Mouse (Mus musculus) embryonic facial prominence, embryonic 14.5 days (tissue): ENCODE measurements around the gene Uqcc3. TPM values are rescaled to one million over a fixed set of nuclear protein-coding genes. Genes with fewer than 3 reads are reported as not detected.
"Not testable (repeated sequence)": the region's sequence is repeated elsewhere in the genome, so short reads cannot be mapped to it uniquely, and the experiment has no call there.

Experiments
- ATAC-seq: fragments of 200-750 bp; cut with Nextera tagmentation; 2 replicates; pipeline ENCODE4 v1.8.0; 2017; ENCODE audit warnings: low read depth, moderate number of reproducible peaks, moderate TSS enrichment
- DNase-seq: peaks from one replicate; pipeline ENCODE4 v3.0.0-alpha.2; 2015; ENCODE audit warnings: low spot score
- H3K27ac ChIP-seq: fragments of 300-500 bp; sonication (generic); replicated peaks from 2 replicates; pipeline ENCODE4 v1.5.1; 2014; ENCODE audit warnings: low read depth, mild to moderate bottlenecking, low read length, moderate library complexity
- H3K27me3 ChIP-seq: fragments of 300-500 bp; sonication (generic); replicated peaks from 2 replicates; pipeline ENCODE4 v1.6.1; 2014; ENCODE audit warnings: low read length; ENCODE audit not compliant: control insufficient read depth, insufficient read depth
- H3K36me3 ChIP-seq: fragments of 300-500 bp; sonication (generic); 2 replicates; pipeline ENCODE4 v1.6.1; 2014; ENCODE audit warnings: low read length, mixed read lengths; ENCODE audit not compliant: control insufficient read depth, insufficient read depth
- H3K4me1 ChIP-seq: fragments of 300-500 bp; sonication (generic); 2 replicates; pipeline ENCODE4 v1.6.1; 2014; ENCODE audit warnings: antibody characterized with exemption, low read length; ENCODE audit not compliant: control insufficient read depth, insufficient read depth
- H3K4me2 ChIP-seq: fragments of 300-500 bp; sonication (generic); 2 replicates; pipeline ENCODE4 v1.6.1; 2014; ENCODE audit warnings: low read depth, mild to moderate bottlenecking, low read length, moderate library complexity, mixed read lengths
- H3K4me3 ChIP-seq: fragments of 300-500 bp; sonication (generic); 2 replicates; pipeline ENCODE4 v1.5.1; 2014; ENCODE audit warnings: low read depth, mild to moderate bottlenecking, low read length
- H3K9ac ChIP-seq: fragments of 300-500 bp; sonication (generic); 2 replicates; pipeline ENCODE4 v1.6.1; 2014; ENCODE audit warnings: low read depth, mild to moderate bottlenecking, low read length, moderate library complexity, mixed read lengths
- H3K9me3 ChIP-seq: fragments of 300-500 bp; sonication (generic); 2 replicates; pipeline ENCODE4 v1.6.1; 2016; ENCODE audit warnings: low read length; ENCODE audit not compliant: control insufficient read depth
- WGBS: fragments of 180-500 bp; shearing (Covaris S2); extraction: QIAGEN DNeasy Blood & Tissue Kit; methylation state at CpG from one replicate; pipeline ENCODE4 v1.1.7; 2014; 5-methylcytosine and 5-hydroxymethylcytosine counted together
- polyA plus RNA-seq: library from polyadenylated mRNA; unstranded; fragments of >200 nt; fragmentation: Nextera tagmentation; extraction: Ambion mirVana; gene quantifications from 2 replicates; pipeline ENCODE4 v1.2.1, GENCODE M21; 2014

The Uqcc3 gene
- polyA plus RNA-seq, 1 experiment from 2014 or later: 53.8 TPM

GRCm38 (mm10) chr19:8898576-8898975, 17.9 kb upstream of the Uqcc3 start:
- Histone ChIP-seq H3K4me3 (peak overlapping the region; percentile 98), H3K27ac (peak overlapping the region; percentile 88), H3K4me1 (peaks cover 16% of the 10 kb centered on the region), H3K9me3 (no peaks in the 10 kb centered on the region), H3K4me2 (peak overlapping the region; percentile 90), H3K9ac (peak overlapping the region; percentile 97), H3K36me3 (peaks cover 37% of the 10 kb centered on the region), H3K27me3 (no peaks in the 10 kb centered on the region)
- peak; percentile 4 for DNase-seq
- no peak for ATAC-seq
- WGBS: 8% methylated on average over 13 of the region's 13 CpGs

DNA sequence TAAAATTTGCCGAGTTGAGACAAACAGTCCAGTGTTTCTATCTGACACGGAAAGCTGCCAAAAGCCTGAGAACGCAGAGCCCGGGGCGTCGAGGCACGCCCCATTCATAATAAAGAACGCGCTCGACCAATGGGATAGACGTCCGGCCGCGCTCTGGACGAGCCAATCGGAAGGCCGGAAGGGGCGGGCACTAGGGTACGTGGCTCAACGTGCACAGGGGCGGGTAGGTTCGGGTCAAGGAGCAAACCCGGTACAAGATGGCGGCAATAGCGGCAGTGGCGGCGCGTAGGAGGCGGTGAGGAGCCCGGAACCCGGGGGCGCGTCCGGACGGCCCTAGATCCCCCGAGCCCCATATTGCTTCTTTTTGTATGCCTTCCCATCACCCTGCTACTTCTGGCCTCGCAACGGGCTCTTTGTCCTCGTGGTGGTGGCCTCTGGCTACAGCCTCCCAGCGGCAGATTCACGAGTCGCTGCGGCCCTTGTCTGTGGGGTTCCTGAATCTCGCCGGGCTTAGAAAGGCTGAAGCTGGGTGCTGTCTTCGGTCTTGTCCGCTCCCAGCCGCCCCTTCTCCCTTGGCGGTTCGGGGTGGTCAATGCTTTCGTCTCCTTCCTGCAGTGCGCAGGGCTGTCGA, 17.3 kb upstream of the Uqcc3 start, which contains the start of gene Ganab:
TSS of gene Ganab (plus strand) at position 207 of the 631 bp plus-strand sequence.
- no peaks in the 10 kb centered on the region for H3K27me3 ChIP-seq
- H3K27ac ChIP-seq: peak within 1 kb of the TSS; percentile 88
- WGBS: 0% methylated on average over 51 of the region's 53 CpGs
- no peaks in the 10 kb centered on the region for H3K9me3 ChIP-seq
- peak within 1 kb of the TSS; percentile 97 for H3K9ac ChIP-seq
- H3K4me1 ChIP-seq: peaks cover 16% of the 10 kb centered on the region
- peak within 1 kb of the TSS; percentile 90 for H3K4me2 ChIP-seq
- ATAC-seq: peak; percentile 99
- peak; percentile 99 for DNase-seq
- peak within 1 kb of the TSS; percentile 98 for H3K4me3 ChIP-seq
- peaks cover 31% of the 10 kb centered on the region for H3K36me3 ChIP-seq

GRCm38 (mm10) chr19:8897211-8897864, 16.6 kb upstream of the Uqcc3 start:
- Histone ChIP-seq H3K27ac (peak overlapping the region; percentile 88), H3K4me3 (peak overlapping the region; percentile 98), H3K9ac (peak overlapping the region; percentile 55), H3K4me2 (peak overlapping the region; percentile 58), H3K4me1 (peaks cover 16% of the 10 kb centered on the region), H3K36me3 (peaks cover 26% of the 10 kb centered on the region)
- DNase-seq (peak; percentile 43), ATAC-seq (peak; percentile 32)
- 22% methylated on average over 20 of the region's 21 CpGs for WGBS
- H3K27me3 ChIP-seq, H3K9me3 ChIP-seq: not testable (repeated sequence)

- Histone ChIP-seq H3K9ac (0 out of 2 replicates have a peak overlapping the region, but pooled peaks have one; percentile 55), H3K36me3 (peaks cover 21% of the 10 kb centered on the region), H3K4me1 (peaks cover 16% of the 10 kb centered on the region)
- ATAC-seq, H3K4me3 ChIP-seq, DNase-seq, H3K27me3 ChIP-seq, H3K4me2 ChIP-seq, H3K9me3 ChIP-seq, H3K27ac ChIP-seq: not testable (repeated sequence)
- 88% methylated on average over 5 of the region's 5 CpGs for WGBS
Observed at GRCm38 (mm10) chr19:8896231-8896630, 15.5 kb upstream of the Uqcc3 start.

DNA sequence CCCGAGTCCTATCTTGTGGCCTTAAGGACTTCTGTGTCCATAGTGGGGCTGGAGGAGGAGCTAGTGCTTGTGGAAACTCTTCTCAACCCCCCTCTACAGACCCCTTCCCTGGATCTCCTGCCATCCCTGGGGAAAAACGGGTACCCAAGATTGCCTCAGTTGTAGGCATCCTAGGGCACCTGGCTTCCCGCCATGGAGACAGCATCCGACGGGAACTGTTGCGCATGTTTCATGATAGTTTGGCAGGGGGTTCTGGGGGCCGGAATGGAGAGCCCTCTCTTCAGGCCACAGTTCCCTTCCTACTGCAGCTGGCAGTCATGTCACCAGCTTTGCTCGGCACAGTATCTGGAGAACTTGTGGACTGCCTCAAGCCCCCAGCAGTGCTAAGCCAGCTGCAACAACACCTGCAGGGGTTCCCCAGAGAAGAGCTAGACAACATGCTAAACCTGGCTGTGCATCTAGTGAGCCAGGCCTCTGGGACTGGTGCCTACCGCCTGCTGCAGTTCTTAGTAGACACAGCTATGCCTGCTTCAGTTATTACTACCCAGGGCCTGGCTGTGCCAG, 14.8 kb upstream of the Uqcc3 start:
- no peak overlapping the region for H3K4me3 ChIP-seq
- H3K4me1 ChIP-seq: peaks cover 16% of the 10 kb centered on the region
- H3K9me3 ChIP-seq: no peaks in the 10 kb centered on the region
- ATAC-seq (no peak), DNase-seq (no peak)
- H3K9ac ChIP-seq: 0 out of 2 replicates have a peak overlapping the region, but pooled peaks have one; percentile 15
- H3K27ac ChIP-seq: no peak overlapping the region
- no peak overlapping the region for H3K4me2 ChIP-seq
- H3K27me3 ChIP-seq: no peaks in the 10 kb centered on the region
- H3K36me3 ChIP-seq: peaks cover 25% of the 10 kb centered on the region
- WGBS: 87% methylated on average over 9 of the region's 9 CpGs

GRCm38 (mm10) chr19:8892829-8893766, 12.4 kb upstream of the Uqcc3 start, which contains the start of gene Ints5:
Ints5 (plus strand) TSS chr19:8893005.
- H3K4me1 ChIP-seq: peaks cover 7% of the 10 kb centered on the region
- no peaks in the 10 kb centered on the region for H3K27me3 ChIP-seq
- peak within 1 kb of the TSS; percentile 93 for H3K9ac ChIP-seq
- no peaks in the 10 kb centered on the region for H3K9me3 ChIP-seq
- DNase-seq: peak; percentile 92
- 3% methylated on average over 42 of the region's 54 CpGs for WGBS
- peak within 1 kb of the TSS; percentile 64 for H3K4me3 ChIP-seq
- peak within 1 kb of the TSS; percentile 76 for H3K27ac ChIP-seq
- H3K4me2 ChIP-seq: peak within 1 kb of the TSS; percentile 87
- H3K36me3 ChIP-seq: peaks cover 31% of the 10 kb centered on the region
- ATAC-seq: peak; percentile 65

GRCm38 (mm10) chr19:8888511-8889385, 8.0 kb upstream of the Uqcc3 start, which contains the start of the genes 1810009A15Rik and Gm49416:
1810009A15Rik (plus strand) TSS chr19:8888853.
Gm49416 (plus strand) TSS chr19:8888926.
- Histone ChIP-seq H3K27me3 (no peaks in the 10 kb centered on the region), H3K9me3 (no peaks in the 10 kb centered on the region), H3K4me1 (peaks cover 7% of the 10 kb centered on the region), H3K27ac (peak within 1 kb of the TSS; percentile 75), H3K9ac (peak within 1 kb of the TSS; percentile 92), H3K4me2 (peak within 1 kb of the TSS; percentile 82), H3K4me3 (peak within 1 kb of the TSS; percentile 70), H3K36me3 (peaks cover 14% of the 10 kb centered on the region)
- DNase-seq (peak; percentile 99), ATAC-seq (peak; percentile 95)
- under 1% methylated on average over 58 of the region's 58 CpGs for WGBS
